Mouse (Mus musculus) CD4-positive, CD25-positive, alpha-beta regulatory T cell, adult 4 months (primary cell): ENCODE results near the gene Zfp318. TPM values are rescaled to one million over a fixed set of nuclear protein-coding genes. Genes with fewer than 3 reads are reported as not detected.

Experiments used
- ATAC-seq: one replicate; pipeline ENCODE4 v1.8.0; 2017
- polyA plus RNA-seq, 2 experiments: library from polyadenylated mRNA; unstranded; fragments of 100-300 nt; shearing (Covaris generic); gene quantifications; one replicate each; pipeline ENCODE4 v1.2.1; 2017

Gene Zfp318
- polyA plus RNA-seq, 2 experiments from 2014 or later: 5.0 to 6.7 TPM

GRCm38 (mm10) chr17:46452683-46453082, 69.2 kb downstream of the Zfp318 start:
- ATAC-seq: no peak

- ATAC-seq: no peak
Measured at GRCm38 (mm10) chr17:46453302-46453948, 69.9 kb downstream of the Zfp318 start.

GRCm38 (mm10) chr17:46453970-46454411, 70.5 kb downstream of the Zfp318 start:
- no peak for ATAC-seq

- ATAC-seq: no peak
Measured at GRCm38 (mm10) chr17:46454539-46454938, 71.0 kb downstream of the Zfp318 start.

GRCm38 (mm10) chr17:46455110-46455691, 71.7 kb downstream of the Zfp318 start:
- ATAC-seq: no peak

- ATAC-seq: no peak
Measured at GRCm38 (mm10) chr17:46457791-46458190, 74.3 kb downstream of the Zfp318 start.

GRCm38 (mm10) chr17:46458439-46458838, 74.9 kb downstream of the Zfp318 start:
- ATAC-seq: no peak

- no peak for ATAC-seq
Measured at GRCm38 (mm10) chr17:46460673-46461072, 77.1 kb downstream of the Zfp318 start.

- ATAC-seq: no peak
Measured at GRCm38 (mm10) chr17:46461347-46461746, 77.8 kb downstream of the Zfp318 start.

- no peak for ATAC-seq
Measured at GRCm38 (mm10) chr17:46462226-46462625, 78.7 kb downstream of the Zfp318 start.

GRCm38 (mm10) chr17:46467830-46468229, 84.3 kb downstream of the Zfp318 start:
- ATAC-seq: no peak

Other genes starting within 250 kb of the Zfp318 start
- gene Rsph9, start 239.5 kb upstream of the Zfp318 start, polyA plus RNA-seq: 1 to 10 TPM; 2.1 to 2.7 TPM
- 10 to 100 TPM; 58.5 to 68.1 TPM for gene Mad2l1bp, start 230.2 kb upstream of the Zfp318 start, polyA plus RNA-seq
- gene Gtpbp2, start 222.7 kb upstream of the Zfp318 start, polyA plus RNA-seq: 10 to 100 TPM; 56.9 to 90.1 TPM
- gene Polh, start 181.1 kb upstream of the Zfp318 start, polyA plus RNA-seq: 1 to 10 TPM; 7.1 to 8.2 TPM
- 10 to 100 TPM; 27.5 to 37.7 TPM for gene Xpo5, start 180.9 kb upstream of the Zfp318 start, polyA plus RNA-seq
- gene Polr1c, start 135.7 kb upstream of the Zfp318 start, polyA plus RNA-seq: 100 to 1,000 TPM; 110 to 117 TPM
- gene Yipf3, start 135.7 kb upstream of the Zfp318 start, polyA plus RNA-seq: 10 to 100 TPM; 43.4 to 51.9 TPM
- under 1 TPM in 1 of 2 experiments, not detected in 1; 0.30 TPM for gene Lrrc73, start 130.2 kb upstream of the Zfp318 start, polyA plus RNA-seq
- gene Tjap1, start 100.7 kb upstream of the Zfp318 start, polyA plus RNA-seq: 10 to 100 TPM; 15.0 to 18.5 TPM
- gene Dlk2, start 86.3 kb upstream of the Zfp318 start, polyA plus RNA-seq: not detected
- gene Abcc10, start 55.4 kb upstream of the Zfp318 start, polyA plus RNA-seq: 1 to 10 TPM; 3.0 to 4.3 TPM
- gene Crip3, start 45.2 kb downstream of the Zfp318 start, polyA plus RNA-seq: not detected
- gene Slc22a7, start 54.7 kb downstream of the Zfp318 start, polyA plus RNA-seq: not detected
- under 1 TPM; 0.24 to 0.55 TPM for gene Ttbk1, start 103.9 kb downstream of the Zfp318 start, polyA plus RNA-seq
- gene Dnph1, start 113.0 kb downstream of the Zfp318 start, polyA plus RNA-seq: 1 to 10 TPM; 6.4 to 6.9 TPM
- 1 to 10 TPM; 4.2 to 5.6 TPM for gene Cul9, start 162.7 kb downstream of the Zfp318 start, polyA plus RNA-seq
- 1 to 10 TPM; 7.3 to 8.2 TPM for gene Srf, start 172.4 kb downstream of the Zfp318 start, polyA plus RNA-seq
- gene Ptk7, start 245.8 kb downstream of the Zfp318 start, polyA plus RNA-seq: not detected